Mouse (Mus musculus) brain, embryonic 14.5 days (tissue): ENCODE results near the gene Adh1. TPM values are rescaled to one million over a fixed set of nuclear protein-coding genes. Genes with fewer than 3 reads are reported as not detected.

ENCODE experiments used
- DNase-seq: peaks from one replicate; pipeline ENCODE4 v3.0.0-alpha.2; 2011; ENCODE audit warnings: low read depth
- CTCF ChIP-seq: fragments of 200-500 bp; IDR thresholded peaks from 2 replicates; pipeline ENCODE4 v1.5.1; 2012; ENCODE audit warnings: inconsistent platforms, mild to moderate bottlenecking, moderate library complexity, borderline replicate concordance; ENCODE audit not compliant: insufficient read depth, insufficient read length; ENCODE audit errors: extremely low read depth
- POLR2A ChIP-seq: fragments of 200-500 bp; IDR thresholded peaks from 2 replicates; pipeline ENCODE4 v1.6.1; 2012; ENCODE audit warnings: mild to moderate bottlenecking, inconsistent platforms, borderline replicate concordance; ENCODE audit not compliant: poor library complexity, insufficient read depth, insufficient read length, severe bottlenecking; ENCODE audit errors: extremely low read depth
- polyA plus RNA-seq: library from polyadenylated mRNA; depleted of rRNA; stranded (reverse); fragments of >200 nt; gene quantifications from 2 replicates; pipeline ENCODE4 v1.2.3, GENCODE M21; 2012

Adh1 gene
- polyA plus RNA-seq, 1 experiment, result 1.5 TPM

- DNase-seq, result no peak
- TF ChIP-seq CTCF (no peak), POLR2A (no peak)
These were observed 10.5 kb downstream of the Adh1 start for GRCm38 (mm10) chr3:138271297-138271696.

- DNase-seq, result no peak
- TF ChIP-seq POLR2A, result no peak
- TF ChIP-seq CTCF, result no peak
These were observed 12.3 kb downstream of the Adh1 start for GRCm38 (mm10) chr3:138273080-138273479.

GRCm38 (mm10) chr3:138275100-138275499 is 14.3 kb downstream of the Adh1 start:
- DNase-seq, result no peak
- no peak for TF ChIP-seq CTCF

GRCm38 (mm10) chr3:138282556-138282955 is 21.8 kb downstream of the Adh1 start:
- TF ChIP-seq POLR2A (no peak), CTCF (no peak)

GRCm38 (mm10) chr3:138283831-138284230 is 23.0 kb downstream of the Adh1 start:
- no peak for DNase-seq
- TF ChIP-seq CTCF (no peak), POLR2A (no peak)

More at GRCm38 (mm10) chr3:138282556-138282955, 21.8 kb downstream of the Adh1 start:
- no peak for DNase-seq

- TF ChIP-seq POLR2A (no peak), CTCF (no peak)
- DNase-seq, result no peak
These were observed 25.2 kb downstream of the Adh1 start for GRCm38 (mm10) chr3:138285986-138286385.

- TF ChIP-seq CTCF, result no peak
- TF ChIP-seq POLR2A, result no peak
- DNase-seq, result no peak
These were observed 26.9 kb downstream of the Adh1 start for GRCm38 (mm10) chr3:138287686-138288085.

- TF ChIP-seq POLR2A (no peak), CTCF (no peak)
- DNase-seq, result no peak
These were observed 29.9 kb downstream of the Adh1 start for GRCm38 (mm10) chr3:138290672-138291071.

GRCm38 (mm10) chr3:138291529-138292117 is 30.8 kb downstream of the Adh1 start:
- no peak for TF ChIP-seq POLR2A
- TF ChIP-seq CTCF, result no peak
- no peak for DNase-seq

GRCm38 (mm10) chr3:138293298-138293895 is 32.6 kb downstream of the Adh1 start:
- TF ChIP-seq CTCF (no peak), POLR2A (no peak)
- DNase-seq, result no peak

GRCm38 (mm10) chr3:138300130-138300529 is 39.3 kb downstream of the Adh1 start:
- no peak for DNase-seq
- no peak for TF ChIP-seq CTCF
- TF ChIP-seq POLR2A, result no peak

- no peak for DNase-seq
- TF ChIP-seq POLR2A (no peak), CTCF (no peak)
These were observed 41.9 kb downstream of the Adh1 start for GRCm38 (mm10) chr3:138302676-138303075.
